Mouse (Mus musculus): ENCODE measurements around the gene Gpx7.

GRCm38 (mm10) chr4:108428341-108428721 is 21.6 kb upstream of the Gpx7 start:
- TF ChIP-seq CTCF (IDR thresholded peaks at IDR 0.05; ENCODE audit: control insufficient read depth, insufficient read depth, low read length) (no peak), POLR2A (IDR thresholded peaks at IDR 0.05; ENCODE audit: borderline replicate concordance, control insufficient read depth, low read depth, low read length) (no peak)

Measured in bone marrow, adult 2 months (tissue).